15 mouse cellular contexts compared by ENCODE assay signal in genomic region chr9:119418025-119418424, GRCm38 (mm10). TPM values are rescaled to one million over a fixed set of nuclear protein-coding genes. Genes with fewer than 3 reads are reported as not detected.
A peak's percentile ranks its signal among the peaks of the same experiment; 100 is the strongest.
DNase-seq lines count a peak whose midpoint lies in the region; ATAC-seq lines count a peak whose summit lies in the region.
"Had no signal": no experiment of that assay in that cellular context is flagged by ENCODE, and none has a peak within 500 bp of the region (broad histone marks: within the 10 kb centered on the region; RNA-seq: fewer than 3 reads in every experiment).

No protein-coding gene starts in this region.

- no peak overlapping the region for H3K9ac ChIP-seq in forebrain, embryonic 12.5 days
- no peak overlapping the region for H3K9ac ChIP-seq in forebrain, embryonic 14.5 days (ENCODE audit: low read length)
- no peak overlapping the region for H3K9ac ChIP-seq in kidney, embryonic 15.5 days
- no peak overlapping the region for H3K9ac ChIP-seq in limb, embryonic 15.5 days
- H3K9ac ChIP-seq: embryonic facial prominence, embryonic 12.5 days; lung, embryonic 15.5 days had no signal

- peaks cover 29% of the 10 kb centered on the region for H3K4me1 ChIP-seq in forebrain, embryonic 12.5 days
- H3K4me1 ChIP-seq in forebrain, embryonic 14.5 days (ENCODE audit: control insufficient read depth, insufficient read depth, low read length), result 0 out of 2 replicates have a peak, but pooled peaks cover 4% of the 10 kb centered on the region
- H3K4me1 ChIP-seq in kidney, embryonic 15.5 days, result peaks cover 25% of the 10 kb centered on the region
- peaks cover 34% of the 10 kb centered on the region for H3K4me1 ChIP-seq in limb, embryonic 15.5 days

- peaks cover 5% of the 10 kb centered on the region for H3K9me3 ChIP-seq in forebrain, embryonic 12.5 days
- 0 out of 2 replicates have a peak, but pooled peaks cover 3% of the 10 kb centered on the region for H3K9me3 ChIP-seq in forebrain, embryonic 14.5 days (replicated peaks; ENCODE audit: control insufficient read depth, low read length)
- 0 out of 2 replicates have a peak, but pooled peaks cover 4% of the 10 kb centered on the region for H3K9me3 ChIP-seq in kidney, embryonic 15.5 days (replicated peaks)
- 0 out of 2 replicates have a peak, but pooled peaks cover 3% of the 10 kb centered on the region for H3K9me3 ChIP-seq in limb, embryonic 15.5 days
- H3K9me3 ChIP-seq: lung, embryonic 15.5 days had no signal

- no peak overlapping the region for H3K4me2 ChIP-seq in forebrain, embryonic 12.5 days
- no peak overlapping the region for H3K4me2 ChIP-seq in forebrain, embryonic 14.5 days (ENCODE audit: low read length)
- H3K4me2 ChIP-seq in kidney, embryonic 15.5 days, result no peak overlapping the region
- peak overlapping the region; percentile 8; the same call in 1 of the 2 replicates for H3K4me2 ChIP-seq in limb, embryonic 15.5 days
- H3K4me2 ChIP-seq: embryonic facial prominence, embryonic 12.5 days; lung, embryonic 15.5 days had no signal

- no peak for DNase-seq in forebrain, embryonic 14.5 days (ENCODE audit: low spot score)
- no peak for DNase-seq in kidney, adult 11 months
- peak; percentile 43 for DNase-seq in ZHBTc4 (ENCODE audit: low read depth, low spot score)
- DNase-seq in left cerebral cortex, postnatal 10 days (ENCODE audit: extremely low spot score in 1 of 2, low spot score in 2 of 2), result no peak
- DNase-seq: cerebellum, adult 9-11 months; right cerebral cortex, postnatal 4 days had no signal

- H3K4me3 ChIP-seq in forebrain, embryonic 12.5 days (replicated peaks), result no peak overlapping the region
- H3K4me3 ChIP-seq in forebrain, embryonic 14.5 days (ENCODE audit: low read depth, low read length), result no peak overlapping the region
- H3K4me3 ChIP-seq in kidney, embryonic 15.5 days (replicated peaks), result no peak overlapping the region
- H3K4me3 ChIP-seq in limb, embryonic 15.5 days, result no peak overlapping the region
- H3K4me3 ChIP-seq: embryonic facial prominence, embryonic 12.5 days; layer of hippocampus, adult 2 months; lung, embryonic 15.5 days had no signal

- H3K36me3 ChIP-seq in forebrain, embryonic 12.5 days (replicated peaks), result 0 out of 2 replicates have a peak, but pooled peaks cover 5% of the 10 kb centered on the region
- H3K36me3 ChIP-seq in forebrain, embryonic 14.5 days (ENCODE audit: control insufficient read depth, insufficient read depth, low read length), result no peaks in the 10 kb centered on the region
- peaks cover 5% of the 10 kb centered on the region; the same call in 1 of the 2 replicates for H3K36me3 ChIP-seq in kidney, embryonic 15.5 days
- 0 out of 2 replicates have a peak, but pooled peaks cover 3% of the 10 kb centered on the region for H3K36me3 ChIP-seq in limb, embryonic 15.5 days

- 90% methylated on average over 18 of the region's 18 CpGs for WGBS in forebrain, embryonic 12.5 days
- 88% methylated on average over 18 of the region's 18 CpGs for WGBS in forebrain, embryonic 14.5 days
- WGBS in kidney, embryonic 15.5 days, result 66% methylated on average over 18 of the region's 18 CpGs
- WGBS in limb, embryonic 15.5 days, result 46% methylated on average over 18 of the region's 18 CpGs

- no peaks in the 10 kb centered on the region for H3K27me3 ChIP-seq in forebrain, embryonic 12.5 days
- H3K27me3 ChIP-seq in forebrain, embryonic 14.5 days (replicated peaks; ENCODE audit: control insufficient read depth, insufficient read depth, low read length), result no peaks in the 10 kb centered on the region
- no peaks in the 10 kb centered on the region for H3K27me3 ChIP-seq in kidney, embryonic 15.5 days
- no peaks in the 10 kb centered on the region for H3K27me3 ChIP-seq in limb, embryonic 15.5 days
- H3K27me3 ChIP-seq: embryonic facial prominence, embryonic 12.5 days; lung, embryonic 15.5 days had no signal

- intact Hi-C loops in left cerebral cortex, postnatal 10 days (cut with DNase I), result no loop called here

- no peak for ATAC-seq in forebrain, embryonic 12.5 days (ENCODE audit: low FRiP score)
- ATAC-seq in forebrain, embryonic 14.5 days, result no peak
- no peak for ATAC-seq in kidney, embryonic 15.5 days (replicated peaks; ENCODE audit: low FRiP score)
- no peak for ATAC-seq in limb, embryonic 15.5 days (ENCODE audit: insufficient number of reproducible peaks, low FRiP score, low TSS enrichment, low read depth)
- ATAC-seq in cerebellum, adult (ENCODE audit: insufficient number of reproducible peaks, low FRiP score, low TSS enrichment), result no peak
- ATAC-seq: midbrain, embryonic 16.5 days had no signal

- H3K27ac ChIP-seq in forebrain, embryonic 12.5 days, result peak overlapping the region; percentile 42; the same call in 1 of the 2 replicates
- no peak overlapping the region for H3K27ac ChIP-seq in forebrain, embryonic 14.5 days (ENCODE audit: low read depth, low read length)
- peak overlapping the region; percentile 25; the same call in 1 of the 2 replicates for H3K27ac ChIP-seq in kidney, embryonic 15.5 days
- peak overlapping the region; percentile 19; the same call in 1 of the 2 replicates for H3K27ac ChIP-seq in limb, embryonic 15.5 days
- H3K27ac ChIP-seq: embryonic facial prominence, embryonic 12.5 days; layer of hippocampus, adult 2 months; lung, embryonic 15.5 days had no signal

RNA-seq across cellular contexts. Expression of gene Acvr2b, which starts 16.1 kb away (rescaled TPM):
- polyA plus RNA-seq in forebrain, embryonic 12.5 days (2016; fragmentation: Nextera tagmentation; extraction: Ambion mirVana), result 86.0 and 104 TPM in 2 replicates
- polyA plus RNA-seq in forebrain, embryonic 14.5 days (2014; fragmentation: Nextera tagmentation; extraction: Ambion mirVana), result 25.9 and 27.5 TPM in 2 replicates
- polyA plus RNA-seq in kidney, embryonic 15.5 days (2015; fragmentation: Nextera tagmentation; extraction: Ambion mirVana), result 36.4 and 36.6 TPM in 2 replicates
- 14.9 TPM in 2 replicates for polyA plus RNA-seq in limb, embryonic 15.5 days (2015; fragmentation: Nextera tagmentation; extraction: Ambion mirVana)
- 10 to 100 TPM; 11.9 to 12.2 TPM for total RNA-seq in left cerebral cortex, postnatal 10 days (2021)

RNA-seq across cellular contexts. Expression of gene Exog, which starts 26.7 kb away (rescaled TPM):
- polyA plus RNA-seq in forebrain, embryonic 12.5 days (2016; fragmentation: Nextera tagmentation; extraction: Ambion mirVana), result 45.8 and 47.3 TPM in 2 replicates
- polyA plus RNA-seq in forebrain, embryonic 14.5 days (2014; fragmentation: Nextera tagmentation; extraction: Ambion mirVana), result 54.2 and 64.7 TPM in 2 replicates
- polyA plus RNA-seq in kidney, embryonic 15.5 days (2015; fragmentation: Nextera tagmentation; extraction: Ambion mirVana), result 24.1 and 25.3 TPM in 2 replicates
- 25.2 and 28.4 TPM in 2 replicates for polyA plus RNA-seq in limb, embryonic 15.5 days (2015; fragmentation: Nextera tagmentation; extraction: Ambion mirVana)
- 10 to 100 TPM; 26.5 to 26.7 TPM for total RNA-seq in left cerebral cortex, postnatal 10 days (2021)

RNA-seq across cellular contexts. Expression of gene Slc22a14, which starts 52.7 kb away (rescaled TPM):
- not detected in 2 replicates for polyA plus RNA-seq in forebrain, embryonic 12.5 days (2016; fragmentation: Nextera tagmentation; extraction: Ambion mirVana)
- not detected in 2 replicates for polyA plus RNA-seq in forebrain, embryonic 14.5 days (2014; fragmentation: Nextera tagmentation; extraction: Ambion mirVana)
- 0.30 TPM in 1 of 2 replicates, not detected in the other for polyA plus RNA-seq in kidney, embryonic 15.5 days (2015; fragmentation: Nextera tagmentation; extraction: Ambion mirVana)
- polyA plus RNA-seq in limb, embryonic 15.5 days (2015; fragmentation: Nextera tagmentation; extraction: Ambion mirVana), result 0.24 TPM in 1 of 2 replicates, not detected in the other
- total RNA-seq in left cerebral cortex, postnatal 10 days (2021), result not detected
- total RNA-seq: layer of hippocampus, adult 2 months; left cerebral cortex, postnatal 14 days had no signal
- polyA plus RNA-seq: embryonic facial prominence, embryonic 12.5 days; lung, embryonic 15.5 days had no signal
